Mouse (Mus musculus) embryonic fibroblast, embryonic 13.5 days (primary cell): ENCODE measurements around the gene Tnfaip8l2.

Experiments
- CTCF ChIP-seq: IDR thresholded peaks from 2 replicates; pipeline ENCODE4 v1.5.1; 2011; ENCODE audit warnings: mild to moderate bottlenecking, control low read depth, low read length, moderate library complexity, borderline replicate concordance; ENCODE audit not compliant: insufficient read depth
- POLR2A ChIP-seq: IDR thresholded peaks from 2 replicates; pipeline ENCODE4 v1.6.1; 2011; ENCODE audit warnings: low read depth, mild to moderate bottlenecking, control low read depth, low read length, moderate library complexity

DNA sequence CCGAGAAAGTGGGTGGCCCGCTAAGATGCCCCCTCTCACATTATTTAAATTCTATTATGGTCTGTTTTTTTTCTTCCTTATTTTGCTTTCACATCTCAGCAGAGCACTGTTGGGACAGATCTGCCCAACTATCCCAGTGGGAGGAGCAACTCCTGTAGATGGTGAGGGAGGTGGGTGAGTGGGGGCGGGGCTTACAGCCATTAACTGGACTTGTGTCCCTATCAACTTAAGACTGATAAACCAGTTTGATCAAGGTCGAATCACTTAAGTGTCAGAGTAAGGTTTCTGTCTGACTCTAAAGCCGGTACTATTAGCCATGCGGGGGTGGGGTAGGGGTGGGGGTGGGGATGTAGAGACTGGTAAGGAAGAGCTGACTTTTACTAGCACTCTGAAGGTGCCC, 7.1 kb downstream of the Tnfaip8l2 start:
- TF ChIP-seq CTCF (no peak), POLR2A (peak; percentile 69)
